ENCODE assay signal across 9 mouse cellular contexts in genomic region chr3:51156386-51157290, GRCm38 (mm10).
DNase-seq lines count a peak whose midpoint lies in the region; ATAC-seq and TF ChIP-seq lines count a peak whose summit lies in the region.
"Had no signal": no experiment of that assay in that cellular context is flagged by ENCODE, and none has a peak within 500 bp of the region (broad histone marks: within the 10 kb centered on the region; RNA-seq: fewer than 3 reads in every experiment).

No protein-coding gene starts in this region.

- DNase-seq in G1E (ENCODE audit: low spot score): no peak
- DNase-seq in c-Kit-positive CD71-positive TER-119-positive erythroid progenitor cells, embryonic 14.5 days (ENCODE audit: low spot score): peak; percentile 88
- peak; percentile 55 for DNase-seq in forebrain, embryonic 11.5 days (ENCODE audit: low spot score)
- DNase-seq in kidney, postnatal 25 days: peak; percentile 77
- peak; percentile 78 for DNase-seq in liver, embryonic 13.5 days
- DNase-seq in T-cell, adult 2 months (ENCODE audit: low spot score): no peak

- H3K9me3 ChIP-seq in G1E (replicated peaks): no peaks in the 10 kb centered on the region
- H3K9me3 ChIP-seq in forebrain, embryonic 11.5 days (ENCODE audit: control insufficient read depth, low read length): no peaks in the 10 kb centered on the region
- no peaks in the 10 kb centered on the region for H3K9me3 ChIP-seq in heart, embryonic 15.5 days (replicated peaks)
- H3K9me3 ChIP-seq in liver, embryonic 13.5 days (replicated peaks): no peaks in the 10 kb centered on the region
- H3K9me3 ChIP-seq in neural tube, embryonic 14.5 days (ENCODE audit: control insufficient read depth, low read length): no peaks in the 10 kb centered on the region
- H3K9me3 ChIP-seq: megakaryocyte, embryonic 14.5 days had no signal

- no peak overlapping the region for H3K27ac ChIP-seq in forebrain, embryonic 11.5 days (ENCODE audit: low read depth, low read length)
- peak overlapping the region; percentile 60 for H3K27ac ChIP-seq in heart, embryonic 15.5 days
- H3K27ac ChIP-seq in liver, embryonic 13.5 days: peak overlapping the region; percentile 78
- H3K27ac ChIP-seq in neural tube, embryonic 14.5 days (ENCODE audit: low read depth, low read length): peak overlapping the region; percentile 62

- no peak overlapping the region for H3K4me2 ChIP-seq in forebrain, embryonic 11.5 days (ENCODE audit: low read depth, low read length, severe bottlenecking)
- H3K4me2 ChIP-seq in heart, embryonic 15.5 days: peak overlapping the region; percentile 40
- peak overlapping the region; percentile 65 for H3K4me2 ChIP-seq in liver, embryonic 13.5 days
- no peak overlapping the region; the same call in 1 of the 2 replicates for H3K4me2 ChIP-seq in neural tube, embryonic 14.5 days (ENCODE audit: low read depth, low read length)

- peak; percentile 22; the same call in 1 of the 2 replicates for ATAC-seq in G1E (ENCODE audit: extremely low read depth, insufficient number of reproducible peaks, low FRiP score, poor library complexity, severe bottlenecking)
- 0 out of 2 replicates have a peak, but pooled peaks have one; percentile 39 for ATAC-seq in forebrain, embryonic 11.5 days (replicated peaks; ENCODE audit: low FRiP score)
- ATAC-seq in heart, embryonic 15.5 days (replicated peaks; ENCODE audit: insufficient number of reproducible peaks, insufficient read depth, low FRiP score, low read depth): peak; percentile 84
- peak; percentile 96 for ATAC-seq in liver, embryonic 13.5 days (ENCODE audit: low read depth)
- peak; percentile 94 for ATAC-seq in neural tube, embryonic 14.5 days (ENCODE audit: low read depth)

- no peak overlapping the region for H3K4me3 ChIP-seq in G1E (ENCODE audit: low read depth, low read length)
- no peak overlapping the region for H3K4me3 ChIP-seq in forebrain, embryonic 11.5 days (ENCODE audit: low read depth, low read length)
- no peak overlapping the region for H3K4me3 ChIP-seq in heart, embryonic 15.5 days
- peak overlapping the region; percentile 33 for H3K4me3 ChIP-seq in liver, embryonic 13.5 days (replicated peaks)
- H3K4me3 ChIP-seq in neural tube, embryonic 14.5 days (ENCODE audit: low read depth, low read length): no peak overlapping the region
- H3K4me3 ChIP-seq: megakaryocyte, embryonic 14.5 days had no signal

- peak; percentile 51; the same call in 1 of the 2 replicates for TF ChIP-seq CTCF in G1E (IDR thresholded peaks at IDR 0.05; ENCODE audit: low read depth, low read length)

- peaks cover 8% of the 10 kb centered on the region for H3K4me1 ChIP-seq in G1E (ENCODE audit: insufficient read depth, low read depth, low read length)
- peaks cover 4% of the 10 kb centered on the region; the same call in 1 of the 2 replicates for H3K4me1 ChIP-seq in forebrain, embryonic 11.5 days (replicated peaks; ENCODE audit: control insufficient read depth, insufficient read depth, low read length)
- peaks cover 13% of the 10 kb centered on the region for H3K4me1 ChIP-seq in heart, embryonic 15.5 days (replicated peaks)
- H3K4me1 ChIP-seq in liver, embryonic 13.5 days (replicated peaks): peaks cover 57% of the 10 kb centered on the region
- H3K4me1 ChIP-seq in neural tube, embryonic 14.5 days (ENCODE audit: control insufficient read depth, insufficient read depth, low read length): peaks cover 7% of the 10 kb centered on the region; the same call in 1 of the 2 replicates

- H3K27me3 ChIP-seq in G1E (ENCODE audit: insufficient read depth, low read length): peaks cover 4% of the 10 kb centered on the region; the same call in 1 of the 2 replicates
- no peaks in the 10 kb centered on the region for H3K27me3 ChIP-seq in forebrain, embryonic 11.5 days (ENCODE audit: control insufficient read depth, insufficient read depth, low read length)
- no peaks in the 10 kb centered on the region for H3K27me3 ChIP-seq in heart, embryonic 15.5 days
- H3K27me3 ChIP-seq in liver, embryonic 13.5 days: no peaks in the 10 kb centered on the region
- H3K27me3 ChIP-seq in neural tube, embryonic 14.5 days (ENCODE audit: control insufficient read depth, insufficient read depth, low read length): no peaks in the 10 kb centered on the region

- H3K9ac ChIP-seq in forebrain, embryonic 11.5 days (ENCODE audit: low read length): no peak overlapping the region
- H3K9ac ChIP-seq in heart, embryonic 15.5 days: no peak overlapping the region
- H3K9ac ChIP-seq in liver, embryonic 13.5 days: peak overlapping the region; percentile 47
- no peak overlapping the region for H3K9ac ChIP-seq in neural tube, embryonic 14.5 days (replicated peaks; ENCODE audit: low read depth, low read length)

- 55% methylated on average over 20 of the region's 20 CpGs for WGBS in forebrain, embryonic 11.5 days
- 30% methylated on average over 20 of the region's 20 CpGs for WGBS in heart, embryonic 15.5 days
- 19% methylated on average over 20 of the region's 20 CpGs for WGBS in liver, embryonic 13.5 days (ENCODE audit: insufficient replicate concordance)
- 40% methylated on average over 20 of the region's 20 CpGs for WGBS in neural tube, embryonic 14.5 days

- H3K36me3 ChIP-seq in G1E (replicated peaks): no peaks in the 10 kb centered on the region
- no peaks in the 10 kb centered on the region for H3K36me3 ChIP-seq in forebrain, embryonic 11.5 days (ENCODE audit: control insufficient read depth, insufficient read depth, low read length)
- no peaks in the 10 kb centered on the region for H3K36me3 ChIP-seq in heart, embryonic 15.5 days
- H3K36me3 ChIP-seq in liver, embryonic 13.5 days: no peaks in the 10 kb centered on the region
- no peaks in the 10 kb centered on the region for H3K36me3 ChIP-seq in neural tube, embryonic 14.5 days (ENCODE audit: control insufficient read depth, insufficient read depth, low read length)

Comparison
In these comparisons a context has a peak if more than half of its experiments do, and no peak if none do; other contexts are left out.
1. ATAC-seq: peak in every context shown above with its lines; median percentile 96 in liver, embryonic 13.5 days; 94 in neural tube, embryonic 14.5 days; 84 in heart, embryonic 15.5 days; 39 in forebrain, embryonic 11.5 days; 22 in G1E.
2. DNase-seq: peak in c-Kit-positive CD71-positive TER-119-positive erythroid progenitor cells, embryonic 14.5 days (single experiment), forebrain, embryonic 11.5 days (single experiment), kidney, postnatal 25 days (2 of 2) and liver, embryonic 13.5 days (single experiment); none in G1E (single experiment) and T-cell, adult 2 months (single experiment).
3. H3K4me2 ChIP-seq: peak in heart, embryonic 15.5 days (single experiment) and liver, embryonic 13.5 days (single experiment); none in forebrain, embryonic 11.5 days (single experiment) and neural tube, embryonic 14.5 days (single experiment).